Mouse (Mus musculus): Measurements from ENCODE around the gene Large1. TPM values are rescaled to one million over a fixed set of nuclear protein-coding genes. Genes with fewer than 3 reads are reported as not detected.

The Large1 gene
- polyA plus RNA-seq, 1 experiment from 2014 or later = 6.6 TPM

- DNase-seq (ENCODE audit: low spot score) = no peak
- no peak overlapping the region for H3K4me2 ChIP-seq (ENCODE audit: low read depth, severe bottlenecking)
- H3K27ac ChIP-seq (replicated peaks; ENCODE audit: low read depth, low read length) = no peak overlapping the region
- no peak for ATAC-seq (ENCODE audit: insufficient number of reproducible peaks, low FRiP score, low TSS enrichment, low read depth)
- H3K27me3 ChIP-seq (ENCODE audit: control insufficient read depth, insufficient read depth, low read length) = no peaks in the 10 kb centered on the region
- 54% methylated on average over 6 of the region's 6 CpGs for WGBS
- H3K36me3 ChIP-seq (ENCODE audit: control insufficient read depth, insufficient read depth, low read length) = no peaks in the 10 kb centered on the region
- no peaks in the 10 kb centered on the region for H3K9me3 ChIP-seq (ENCODE audit: control insufficient read depth, low read length)
- no peak overlapping the region for H3K4me3 ChIP-seq (ENCODE audit: low read depth, low read length)
- no peaks in the 10 kb centered on the region for H3K4me1 ChIP-seq (ENCODE audit: control insufficient read depth, insufficient read depth, low read length)
- no peak overlapping the region for H3K9ac ChIP-seq (ENCODE audit: low read length)
These were observed 451.7 kb downstream of the Large1 start for GRCm38 (mm10) chr8:72901591-72901990.

DNA sequence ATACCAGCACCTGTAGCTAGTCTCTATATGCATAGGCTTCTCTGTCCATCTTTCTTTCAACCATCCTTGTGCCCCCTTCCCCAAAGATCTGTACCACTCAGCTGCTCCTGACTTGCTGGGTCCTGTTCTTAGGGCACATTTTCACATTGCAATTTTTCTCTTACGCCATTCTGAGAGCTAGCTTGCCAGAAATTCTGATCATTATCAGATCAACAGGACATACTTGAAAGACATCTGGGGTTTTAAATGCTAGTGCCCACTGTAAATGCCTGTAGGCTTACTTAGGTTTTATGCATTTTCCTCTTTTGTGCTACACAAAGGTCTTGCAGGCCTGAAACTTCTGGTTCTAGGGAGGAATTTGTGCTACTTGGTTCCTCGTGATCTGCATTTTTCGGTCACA is 454.0 kb downstream of the Large1 start:
- no peak for DNase-seq (ENCODE audit: low spot score)
- WGBS = 94% methylated on average over 3 of the region's 3 CpGs
- H3K4me2 ChIP-seq (ENCODE audit: low read depth, severe bottlenecking) = no peak overlapping the region
- no peak overlapping the region for H3K27ac ChIP-seq (replicated peaks; ENCODE audit: low read depth, low read length)
- no peak for ATAC-seq (ENCODE audit: insufficient number of reproducible peaks, low FRiP score, low TSS enrichment, low read depth)
- no peak overlapping the region for H3K4me3 ChIP-seq (ENCODE audit: low read depth, low read length)
- no peaks in the 10 kb centered on the region for H3K27me3 ChIP-seq (ENCODE audit: control insufficient read depth, insufficient read depth, low read length)
- no peaks in the 10 kb centered on the region for H3K4me1 ChIP-seq (ENCODE audit: control insufficient read depth, insufficient read depth, low read length)
- H3K36me3 ChIP-seq (ENCODE audit: control insufficient read depth, insufficient read depth, low read length) = no peaks in the 10 kb centered on the region
- H3K9ac ChIP-seq (ENCODE audit: low read length) = no peak overlapping the region
- no peaks in the 10 kb centered on the region for H3K9me3 ChIP-seq (ENCODE audit: control insufficient read depth, low read length)

- no peak for ATAC-seq (ENCODE audit: insufficient number of reproducible peaks, low FRiP score, low TSS enrichment, low read depth)
- no peak overlapping the region for H3K4me2 ChIP-seq (ENCODE audit: low read depth, severe bottlenecking)
- H3K36me3 ChIP-seq (ENCODE audit: control insufficient read depth, insufficient read depth, low read length) = no peaks in the 10 kb centered on the region
- H3K9me3 ChIP-seq (ENCODE audit: control insufficient read depth, low read length) = no peaks in the 10 kb centered on the region
- H3K27ac ChIP-seq (replicated peaks; ENCODE audit: low read depth, low read length) = no peak overlapping the region
- H3K4me1 ChIP-seq (ENCODE audit: control insufficient read depth, insufficient read depth, low read length) = no peaks in the 10 kb centered on the region
- 90% methylated on average over 2 of the region's 2 CpGs for WGBS
- DNase-seq (ENCODE audit: low spot score) = no peak
- no peaks in the 10 kb centered on the region for H3K27me3 ChIP-seq (ENCODE audit: control insufficient read depth, insufficient read depth, low read length)
- H3K9ac ChIP-seq (ENCODE audit: low read length) = no peak overlapping the region
- no peak overlapping the region for H3K4me3 ChIP-seq (ENCODE audit: low read depth, low read length)
These were observed 470.3 kb downstream of the Large1 start for GRCm38 (mm10) chr8:72883033-72883432.

GRCm38 (mm10) chr8:72873411-72873810 is 479.9 kb downstream of the Large1 start:
- no peak overlapping the region for H3K27ac ChIP-seq (replicated peaks; ENCODE audit: low read depth, low read length)
- H3K4me3 ChIP-seq (ENCODE audit: low read depth, low read length) = no peak overlapping the region
- no peaks in the 10 kb centered on the region for H3K4me1 ChIP-seq (ENCODE audit: control insufficient read depth, insufficient read depth, low read length)
- H3K9ac ChIP-seq (ENCODE audit: low read length) = no peak overlapping the region
- H3K36me3 ChIP-seq (ENCODE audit: control insufficient read depth, insufficient read depth, low read length) = no peaks in the 10 kb centered on the region
- DNase-seq (ENCODE audit: low spot score) (no peak), ATAC-seq (ENCODE audit: insufficient number of reproducible peaks, low FRiP score, low TSS enrichment, low read depth) (no peak)
- no peaks in the 10 kb centered on the region for H3K27me3 ChIP-seq (ENCODE audit: control insufficient read depth, insufficient read depth, low read length)
- no peaks in the 10 kb centered on the region for H3K9me3 ChIP-seq (ENCODE audit: control insufficient read depth, low read length)
- 84% methylated on average over 2 of the region's 2 CpGs for WGBS
- H3K4me2 ChIP-seq (ENCODE audit: low read depth, severe bottlenecking) = no peak overlapping the region

DNA sequence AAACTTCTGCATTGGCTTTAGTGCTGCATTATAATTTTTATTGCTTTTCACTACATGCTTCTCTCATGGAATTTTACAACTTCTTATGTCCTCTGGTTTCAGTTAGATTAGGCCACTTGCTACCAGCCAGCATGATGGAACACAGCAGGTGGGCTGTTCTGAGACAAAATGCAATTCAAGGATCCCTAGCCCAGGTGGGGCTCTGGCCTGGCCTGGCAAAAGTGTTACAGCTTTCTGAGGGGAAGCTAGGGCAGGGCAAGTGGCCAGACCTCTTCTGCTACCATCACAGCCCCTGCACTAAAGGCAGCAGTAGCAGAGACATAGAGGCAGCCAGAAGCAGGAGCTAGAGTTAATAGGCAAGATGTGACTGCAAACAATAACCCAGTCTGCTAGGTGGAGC is 506.5 kb downstream of the Large1 start:
- Histone ChIP-seq H3K27me3 (ENCODE audit: control insufficient read depth, insufficient read depth, low read length) (no peaks in the 10 kb centered on the region), H3K4me2 (ENCODE audit: low read depth, severe bottlenecking) (no peak overlapping the region), H3K4me1 (ENCODE audit: control insufficient read depth, insufficient read depth, low read length) (no peaks in the 10 kb centered on the region; the same call in 1 of the 2 replicates), H3K4me3 (ENCODE audit: low read depth, low read length) (no peak overlapping the region), H3K9me3 (ENCODE audit: control insufficient read depth, low read length) (no peaks in the 10 kb centered on the region), H3K9ac (ENCODE audit: low read length) (no peak overlapping the region), H3K36me3 (ENCODE audit: control insufficient read depth, insufficient read depth, low read length) (no peaks in the 10 kb centered on the region), H3K27ac (replicated peaks; ENCODE audit: low read depth, low read length) (0 out of 2 replicates have a peak overlapping the region, but pooled peaks have one; percentile 14)
- ATAC-seq (ENCODE audit: insufficient number of reproducible peaks, low FRiP score, low TSS enrichment, low read depth) = 0 out of 2 replicates have a peak, but pooled peaks have one; percentile 57
- DNase-seq (ENCODE audit: low spot score) = peak; percentile 35

- WGBS = 87% methylated on average over 4 of the region's 4 CpGs
- no peak for DNase-seq (ENCODE audit: low spot score)
These were observed 517.5 kb downstream of the Large1 start for GRCm38 (mm10) chr8:72835863-72836262.

DNA sequence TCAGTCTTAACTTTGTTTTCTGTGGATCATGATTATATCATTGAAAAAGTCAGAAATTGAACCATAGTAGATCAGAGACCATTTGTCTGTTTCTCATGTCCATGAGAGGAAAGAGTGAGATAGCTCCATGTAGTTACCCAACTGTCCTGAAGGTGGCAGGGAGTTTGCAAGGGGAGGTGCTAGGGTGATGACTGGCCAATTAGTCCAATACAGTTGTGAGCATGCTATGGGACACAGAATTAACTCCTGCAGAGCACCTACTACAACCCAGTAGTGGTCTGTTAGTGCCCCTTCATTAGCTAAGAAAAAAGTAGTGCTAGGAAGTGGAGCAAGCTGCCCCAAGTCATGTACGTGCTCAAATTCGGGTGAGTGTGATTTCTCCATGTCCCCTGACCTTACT is 520.2 kb downstream of the Large1 start:
- Histone ChIP-seq H3K4me1 (ENCODE audit: control insufficient read depth, insufficient read depth, low read length) (no peaks in the 10 kb centered on the region), H3K9me3 (ENCODE audit: control insufficient read depth, low read length) (no peaks in the 10 kb centered on the region), H3K36me3 (ENCODE audit: control insufficient read depth, insufficient read depth, low read length) (no peaks in the 10 kb centered on the region), H3K27me3 (ENCODE audit: control insufficient read depth, insufficient read depth, low read length) (no peaks in the 10 kb centered on the region), H3K9ac (ENCODE audit: low read length) (no peak overlapping the region), H3K4me3 (ENCODE audit: low read depth, low read length) (no peak overlapping the region), H3K4me2 (ENCODE audit: low read depth, severe bottlenecking) (no peak overlapping the region), H3K27ac (replicated peaks; ENCODE audit: low read depth, low read length) (no peak overlapping the region)
- DNase-seq (ENCODE audit: low spot score) = no peak
- WGBS = 83% methylated on average over 2 of the region's 2 CpGs
- no peak for ATAC-seq (ENCODE audit: insufficient number of reproducible peaks, low FRiP score, low TSS enrichment, low read depth)

More at GRCm38 (mm10) chr8:72835863-72836262, 517.5 kb downstream of the Large1 start:
- no peaks in the 10 kb centered on the region for H3K27me3 ChIP-seq (ENCODE audit: control insufficient read depth, insufficient read depth, low read length)
- no peak for ATAC-seq (ENCODE audit: insufficient number of reproducible peaks, low FRiP score, low TSS enrichment, low read depth)
- no peak overlapping the region for H3K4me2 ChIP-seq (ENCODE audit: low read depth, severe bottlenecking)
- no peaks in the 10 kb centered on the region for H3K36me3 ChIP-seq (ENCODE audit: control insufficient read depth, insufficient read depth, low read length)
- no peak overlapping the region for H3K27ac ChIP-seq (replicated peaks; ENCODE audit: low read depth, low read length)
- no peak overlapping the region for H3K4me3 ChIP-seq (ENCODE audit: low read depth, low read length)
- no peak overlapping the region for H3K9ac ChIP-seq (ENCODE audit: low read length)
- H3K9me3 ChIP-seq (ENCODE audit: control insufficient read depth, low read length) = no peaks in the 10 kb centered on the region
- no peaks in the 10 kb centered on the region for H3K4me1 ChIP-seq (ENCODE audit: control insufficient read depth, insufficient read depth, low read length)

GRCm38 (mm10) chr8:72832371-72832770 is 521.0 kb downstream of the Large1 start:
- Histone ChIP-seq H3K4me3 (ENCODE audit: low read depth, low read length) (no peak overlapping the region), H3K27me3 (ENCODE audit: control insufficient read depth, insufficient read depth, low read length) (no peaks in the 10 kb centered on the region), H3K4me1 (ENCODE audit: control insufficient read depth, insufficient read depth, low read length) (no peaks in the 10 kb centered on the region), H3K9ac (ENCODE audit: low read length) (no peak overlapping the region), H3K27ac (replicated peaks; ENCODE audit: low read depth, low read length) (no peak overlapping the region), H3K36me3 (ENCODE audit: control insufficient read depth, insufficient read depth, low read length) (no peaks in the 10 kb centered on the region), H3K4me2 (ENCODE audit: low read depth, severe bottlenecking) (no peak overlapping the region), H3K9me3 (ENCODE audit: control insufficient read depth, low read length) (no peaks in the 10 kb centered on the region)
- DNase-seq (ENCODE audit: low spot score) (no peak), ATAC-seq (ENCODE audit: insufficient number of reproducible peaks, low FRiP score, low TSS enrichment, low read depth) (no peak)
- WGBS = 79% methylated on average over 1 of the region's 1 CpGs

- no peak overlapping the region for H3K27ac ChIP-seq (replicated peaks; ENCODE audit: low read depth, low read length)
- H3K9me3 ChIP-seq (ENCODE audit: control insufficient read depth, low read length) = no peaks in the 10 kb centered on the region
- H3K4me2 ChIP-seq (ENCODE audit: low read depth, severe bottlenecking) = no peak overlapping the region
- H3K9ac ChIP-seq (ENCODE audit: low read length) = no peak overlapping the region
- H3K27me3 ChIP-seq (ENCODE audit: control insufficient read depth, insufficient read depth, low read length) = no peaks in the 10 kb centered on the region
- 90% methylated on average over 5 of the region's 5 CpGs for WGBS
- ATAC-seq (ENCODE audit: insufficient number of reproducible peaks, low FRiP score, low TSS enrichment, low read depth) = no peak
- no peak overlapping the region for H3K4me3 ChIP-seq (ENCODE audit: low read depth, low read length)
- H3K4me1 ChIP-seq (ENCODE audit: control insufficient read depth, insufficient read depth, low read length) = no peaks in the 10 kb centered on the region
- no peak for DNase-seq (ENCODE audit: low spot score)
- H3K36me3 ChIP-seq (ENCODE audit: control insufficient read depth, insufficient read depth, low read length) = no peaks in the 10 kb centered on the region
These were observed 535.5 kb downstream of the Large1 start for GRCm38 (mm10) chr8:72817655-72818349.

Data from limb, embryonic 11.5 days (tissue).